Mouse (Mus musculus) ES-Bruce4 (cell line): Measurements from ENCODE around the gene Tnp2.

ENCODE experiments used
- CTCF ChIP-seq: IDR thresholded peaks from one replicate; pipeline ENCODE4 v1.8.1; 2011; ENCODE audit warnings: low read depth, low read length
- EP300 ChIP-seq: IDR thresholded peaks from 2 replicates; pipeline ENCODE4 v1.6.1; 2011; ENCODE audit warnings: low read depth, low read length; ENCODE audit not compliant: insufficient read depth
- POLR2A ChIP-seq: IDR thresholded peaks from one replicate; pipeline ENCODE4 v1.8.1; 2011; ENCODE audit warnings: low read length; ENCODE audit not compliant: insufficient read depth

DNA sequence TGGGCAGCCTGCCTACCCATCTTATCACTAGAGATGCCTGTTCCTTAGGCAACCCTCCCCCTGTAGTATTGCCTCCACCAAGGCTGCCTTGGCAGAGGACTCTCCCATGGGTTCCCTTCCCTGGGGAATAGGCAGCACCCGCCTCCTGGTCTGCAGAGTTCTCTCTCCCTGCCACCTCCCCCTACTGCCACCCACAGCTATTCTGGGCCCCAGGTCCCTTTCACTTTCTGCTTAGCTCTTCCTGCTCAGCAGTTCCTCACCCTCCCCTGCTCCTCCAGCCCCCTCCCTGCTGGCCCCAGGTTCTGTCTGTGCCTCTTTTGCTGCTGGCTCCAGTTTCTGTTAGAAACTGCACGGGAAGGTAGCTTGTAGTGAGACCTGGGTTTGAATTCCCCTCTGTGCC, 18.8 kb downstream of the Tnp2 start:
- TF ChIP-seq CTCF: no peak
- TF ChIP-seq POLR2A: no peak
- TF ChIP-seq EP300: no peak
